Mouse (Mus musculus): ENCODE data around the gene Baz1a. TPM values are rescaled to one million over a fixed set of nuclear protein-coding genes. Genes with fewer than 3 reads are reported as not detected.
"Not testable (repeated sequence)": the region's sequence is repeated elsewhere in the genome, so short reads cannot be mapped to it uniquely, and the experiment has no call there.

The Baz1a gene
- total RNA-seq, 2 experiments from 2014 or later = 3.7 to 3.9 TPM

DNA sequence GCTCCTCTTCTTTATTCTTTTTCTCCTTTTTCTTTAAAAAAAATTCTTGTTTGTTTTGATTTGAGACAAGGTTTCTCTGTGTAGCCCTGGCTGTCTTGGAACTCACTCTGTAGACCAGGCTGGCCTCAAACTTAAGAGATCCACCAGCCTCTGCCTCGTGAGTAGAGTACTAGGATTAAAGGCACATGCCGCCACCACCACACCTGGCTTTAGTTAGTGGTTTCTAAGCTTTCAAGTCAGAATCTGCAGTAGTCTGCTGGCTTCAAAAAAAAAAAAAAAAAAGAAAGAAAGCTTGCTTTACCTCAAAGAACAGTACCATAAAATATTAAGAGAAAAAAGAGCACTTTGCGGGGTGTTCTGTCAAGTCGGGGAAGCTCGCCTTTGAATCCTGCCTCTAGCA, 1.3 kb upstream of the Baz1a start:
- no peak for DNase-seq
- intact Hi-C loops (cut with DNase I) = no loop called here

DNA sequence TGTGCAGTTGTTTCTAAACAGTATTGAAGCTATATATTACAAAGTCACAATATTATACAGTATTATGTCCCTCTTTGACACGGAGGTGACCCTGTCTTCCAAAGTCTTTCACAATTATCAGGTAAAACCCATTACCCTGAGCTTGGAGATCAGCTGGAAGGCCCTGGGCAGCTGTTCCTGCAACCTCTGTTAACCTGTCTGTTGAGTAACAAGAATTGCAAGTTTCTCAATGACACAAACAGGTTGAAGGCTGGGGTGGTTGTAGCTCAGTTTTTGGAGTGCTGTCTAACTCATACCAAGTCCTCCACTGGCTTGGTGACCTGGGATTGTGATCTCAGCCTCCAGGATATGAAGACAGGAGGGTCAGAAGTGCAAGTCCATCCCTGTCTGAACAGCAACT, 1.1 kb downstream of the Baz1a start:
- intact Hi-C loops (cut with DNase I) = no loop called here
- no peak for DNase-seq

GRCm38 (mm10) chr12:55007361-55008008, 6.7 kb downstream of the Baz1a start:
- no peak for DNase-seq
- intact Hi-C loops (cut with DNase I) = no loop called here

- DNase-seq = no peak
- intact Hi-C loops (cut with DNase I) = no loop called here
Observed at GRCm38 (mm10) chr12:55006071-55006470, 8.1 kb downstream of the Baz1a start.

DNA sequence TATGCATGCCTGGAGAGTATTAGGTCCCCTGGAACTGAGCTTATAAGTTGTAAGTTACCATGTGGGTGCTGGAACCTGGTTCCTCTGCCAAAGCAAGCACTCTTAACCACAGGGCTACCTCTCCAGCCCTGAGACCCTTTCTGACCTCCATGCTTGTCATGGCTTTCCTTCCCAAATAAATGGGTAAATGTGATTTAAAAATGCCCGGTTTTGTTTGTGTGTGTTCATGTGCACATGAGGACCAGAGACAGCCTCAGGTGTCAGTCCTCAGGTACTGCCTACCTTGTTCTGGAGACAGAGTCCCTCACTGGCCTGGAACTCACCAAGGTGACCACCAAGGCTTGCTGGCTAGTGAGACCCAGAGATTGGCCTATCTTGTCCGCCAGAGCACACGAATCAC, 9.8 kb downstream of the Baz1a start:
- intact Hi-C loops (cut with DNase I) = no loop called here

GRCm38 (mm10) chr12:55003843-55004242, 10.3 kb downstream of the Baz1a start:
- intact Hi-C loops (cut with DNase I) = no loop called here
- no peak for DNase-seq

More for the DNA sequence above, 9.8 kb downstream of the Baz1a start:
- no peak for DNase-seq

GRCm38 (mm10) chr12:55002532-55002931, 11.6 kb downstream of the Baz1a start:
- DNase-seq; intact Hi-C loops (cut with DNase I): not testable (repeated sequence)

- peak in 1 of 2 experiments; percentile 18 for DNase-seq
- intact Hi-C loops (cut with DNase I) = no loop called here
Observed at GRCm38 (mm10) chr12:54999016-54999690, 15.0 kb downstream of the Baz1a start.

GRCm38 (mm10) chr12:54998411-54998810, 15.7 kb downstream of the Baz1a start:
- DNase-seq = no peak
- intact Hi-C loops (cut with DNase I) = no loop called here

- intact Hi-C loops (cut with DNase I) = no loop called here
- DNase-seq = no peak
Observed at GRCm38 (mm10) chr12:54996979-54997474, 17.1 kb downstream of the Baz1a start.

- intact Hi-C loops (cut with DNase I) = no loop called here
- DNase-seq = no peak
Observed at GRCm38 (mm10) chr12:54995965-54996364, 18.2 kb downstream of the Baz1a start.

GRCm38 (mm10) chr12:54994418-54994817, 19.7 kb downstream of the Baz1a start:
- no peak for DNase-seq
- intact Hi-C loops (cut with DNase I) = no loop called here

DNA sequence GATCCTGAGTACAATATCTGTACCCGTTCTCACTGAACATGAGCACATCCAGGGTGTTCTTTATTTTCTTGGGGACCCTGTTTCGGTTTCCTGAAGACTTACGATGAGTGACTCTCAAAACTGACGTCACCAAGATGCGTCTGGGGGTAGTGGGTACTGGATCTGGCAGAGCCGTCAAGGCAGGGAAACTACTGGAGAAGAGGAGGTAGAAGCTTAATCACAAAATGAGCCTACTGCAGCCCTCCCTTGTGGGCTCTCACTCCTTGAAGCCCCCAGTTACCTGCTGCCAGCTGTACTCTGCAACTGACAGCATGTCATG, 20.1 kb downstream of the Baz1a start:
- intact Hi-C loops (cut with DNase I) = no loop called here
- no peak for DNase-seq

DNA sequence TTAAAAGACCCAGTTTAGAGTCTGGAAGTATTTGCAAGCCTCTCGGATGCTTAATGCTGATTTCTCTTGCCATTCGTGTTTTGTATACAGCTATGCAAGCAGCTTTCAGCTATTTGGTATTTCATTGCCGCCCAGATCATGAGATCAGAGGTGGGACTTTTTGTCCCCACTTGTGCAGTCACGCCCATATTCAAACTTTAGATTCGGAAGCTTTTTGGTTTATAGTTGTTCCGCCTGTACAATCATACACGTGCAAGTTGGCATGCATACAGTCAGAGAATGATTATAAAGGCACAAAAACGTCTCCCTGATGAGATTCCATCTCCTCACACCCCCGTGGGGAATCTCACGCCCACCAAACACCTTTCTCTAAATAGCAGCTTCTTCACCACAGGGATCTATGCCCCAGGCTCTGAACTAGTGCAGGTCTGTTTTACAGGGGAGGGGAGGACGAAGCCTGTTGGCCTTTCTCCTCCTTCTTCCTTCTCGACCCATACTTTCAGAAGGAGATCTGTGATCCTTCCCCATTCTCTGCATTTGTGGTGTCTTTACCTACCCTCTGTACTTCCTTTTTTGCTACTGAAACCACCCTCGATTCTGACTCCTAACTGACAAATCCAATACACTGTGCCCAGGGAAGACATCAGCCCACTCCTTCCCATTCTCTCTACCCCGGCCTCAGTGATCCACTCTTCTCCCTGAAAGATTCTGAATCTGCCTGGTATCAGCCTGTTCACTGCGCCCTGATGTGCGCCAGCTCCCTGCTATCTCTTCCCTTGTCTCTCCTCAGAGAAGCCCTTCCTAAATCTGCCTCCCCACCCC, 20.7 kb downstream of the Baz1a start:
- intact Hi-C loops (cut with DNase I) = no loop called here
- no peak for DNase-seq

- intact Hi-C loops (cut with DNase I) = no loop called here
- no peak for DNase-seq
Observed at GRCm38 (mm10) chr12:54992814-54993213, 21.3 kb downstream of the Baz1a start.

DNA sequence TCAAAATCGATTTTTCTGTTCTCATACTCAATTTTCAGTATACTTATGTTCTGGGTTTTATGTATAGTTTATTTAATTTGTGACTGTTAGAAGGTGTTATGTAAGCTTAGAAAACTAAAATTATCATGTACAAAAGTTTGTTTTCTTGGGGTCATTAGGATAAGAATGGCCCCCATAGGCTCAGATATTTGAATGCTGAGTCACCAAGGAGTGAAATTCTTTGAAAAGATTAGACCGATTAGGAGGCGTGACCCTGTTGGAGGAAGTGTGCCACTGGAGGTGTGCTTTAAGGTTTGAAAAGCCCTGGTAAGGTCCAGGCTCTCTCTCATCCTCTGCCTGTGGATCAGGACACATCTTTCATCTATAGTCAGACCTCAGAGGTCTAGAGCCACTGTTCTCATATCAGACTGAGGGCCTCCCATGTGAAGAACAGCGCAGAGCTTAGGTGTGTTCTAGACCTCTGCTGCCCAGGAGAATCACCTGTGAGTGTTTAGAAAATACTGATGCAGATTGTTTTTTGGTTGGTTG, 25.8 kb downstream of the Baz1a start:
- DNase-seq = no peak
- intact Hi-C loops (cut with DNase I) = loop anchor here (10.0 kb wide), 1 partner anchor 164 kb away; no protein-coding TSS in a partner anchor

GRCm38 (mm10) chr12:54987156-54987555, 27.0 kb downstream of the Baz1a start:
- DNase-seq = no peak
- intact Hi-C loops (cut with DNase I) = loop anchor here (10.0 kb wide), 1 partner anchor 162 kb away; no protein-coding TSS in a partner anchor

DNA sequence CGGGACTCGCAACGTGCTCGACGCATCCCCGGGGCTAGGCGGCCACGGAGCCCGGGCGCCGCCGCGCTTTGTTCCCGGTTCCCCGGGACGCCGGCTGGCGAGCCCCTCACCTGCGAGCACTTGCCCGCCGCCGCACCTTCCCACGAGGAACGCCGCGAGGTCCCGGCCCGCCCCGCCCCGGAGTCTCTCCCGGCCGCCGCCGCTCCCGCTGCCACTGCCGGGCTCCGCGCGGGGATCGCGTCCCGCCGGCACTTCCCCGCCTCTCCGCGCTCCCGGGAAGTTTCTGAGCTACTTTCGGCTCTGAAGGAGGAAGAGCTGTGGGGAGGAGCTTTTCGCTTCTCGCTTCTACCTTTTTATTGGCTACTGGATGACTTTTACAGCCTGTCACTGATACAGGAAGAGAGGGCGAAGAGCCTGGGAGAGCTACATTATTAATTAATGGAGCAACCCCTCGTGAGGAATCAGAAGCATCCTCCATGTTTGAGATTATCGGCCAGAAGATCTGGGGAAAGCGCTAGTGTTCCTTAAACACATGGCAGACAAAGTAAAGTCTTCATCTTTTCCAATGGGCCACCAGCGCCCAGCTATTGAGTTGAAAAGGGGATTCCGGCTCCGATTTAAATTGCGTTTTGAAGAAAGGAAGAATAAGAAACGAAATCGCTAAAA, 28.0 kb downstream of the Baz1a start, which contains the start of gene Gm20403:
TSS of gene Gm20403 (minus strand) at position 478 of the 666 bp plus-strand sequence.
- DNase-seq = peak; percentile 47 to 49
- intact Hi-C loops (cut with DNase I) = loop anchor here (10.0 kb wide), 1 partner anchor 161 kb away; no protein-coding TSS in a partner anchor

DNA sequence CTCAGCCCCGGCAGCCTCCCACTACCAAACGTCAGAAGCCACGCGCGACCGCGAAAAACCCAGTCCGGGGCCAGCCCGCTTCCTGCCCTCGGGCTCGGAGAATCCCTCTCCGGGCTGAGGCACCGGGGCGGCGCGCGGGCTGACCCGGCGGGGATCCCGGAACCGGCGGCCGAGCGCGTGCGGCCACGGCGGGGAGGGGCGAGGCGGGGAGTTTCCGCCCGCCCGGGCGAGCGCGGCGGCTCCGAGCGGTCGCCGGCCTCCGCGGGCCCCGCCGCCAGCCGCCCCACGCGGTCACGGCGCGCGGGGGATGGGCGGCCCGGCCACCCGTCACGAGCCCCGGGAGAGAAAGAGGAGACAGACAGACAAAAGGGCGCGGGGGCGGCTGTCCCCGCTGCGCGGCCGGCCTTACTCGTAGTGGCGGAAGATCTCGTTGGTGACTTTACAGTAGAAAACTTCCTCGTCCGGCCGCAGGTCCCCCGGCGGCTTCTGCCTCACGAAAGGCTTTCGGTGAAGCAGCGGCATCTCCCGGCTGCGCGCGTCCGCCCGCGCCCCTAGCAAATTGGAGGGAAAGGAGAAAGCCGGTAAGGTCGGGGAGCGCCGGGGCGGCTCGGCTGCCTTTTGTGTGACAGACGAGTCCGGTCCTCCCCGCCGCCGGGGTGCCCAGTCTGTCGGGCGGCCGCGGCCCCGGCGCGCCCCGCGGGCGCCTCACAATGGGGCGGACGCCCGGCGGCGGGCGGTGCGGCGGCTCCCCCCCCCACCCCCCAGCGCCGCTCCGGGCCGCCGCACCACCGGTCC, 28.7 kb downstream of the Baz1a start:
- peak; percentile 23 to 57 for DNase-seq
- intact Hi-C loops (cut with DNase I) = loop anchor here (10.0 kb wide), 1 partner anchor 161 kb away; no protein-coding TSS in a partner anchor
